ENCODE assay signal across 7 mouse cellular contexts in the genomic region with DNA sequence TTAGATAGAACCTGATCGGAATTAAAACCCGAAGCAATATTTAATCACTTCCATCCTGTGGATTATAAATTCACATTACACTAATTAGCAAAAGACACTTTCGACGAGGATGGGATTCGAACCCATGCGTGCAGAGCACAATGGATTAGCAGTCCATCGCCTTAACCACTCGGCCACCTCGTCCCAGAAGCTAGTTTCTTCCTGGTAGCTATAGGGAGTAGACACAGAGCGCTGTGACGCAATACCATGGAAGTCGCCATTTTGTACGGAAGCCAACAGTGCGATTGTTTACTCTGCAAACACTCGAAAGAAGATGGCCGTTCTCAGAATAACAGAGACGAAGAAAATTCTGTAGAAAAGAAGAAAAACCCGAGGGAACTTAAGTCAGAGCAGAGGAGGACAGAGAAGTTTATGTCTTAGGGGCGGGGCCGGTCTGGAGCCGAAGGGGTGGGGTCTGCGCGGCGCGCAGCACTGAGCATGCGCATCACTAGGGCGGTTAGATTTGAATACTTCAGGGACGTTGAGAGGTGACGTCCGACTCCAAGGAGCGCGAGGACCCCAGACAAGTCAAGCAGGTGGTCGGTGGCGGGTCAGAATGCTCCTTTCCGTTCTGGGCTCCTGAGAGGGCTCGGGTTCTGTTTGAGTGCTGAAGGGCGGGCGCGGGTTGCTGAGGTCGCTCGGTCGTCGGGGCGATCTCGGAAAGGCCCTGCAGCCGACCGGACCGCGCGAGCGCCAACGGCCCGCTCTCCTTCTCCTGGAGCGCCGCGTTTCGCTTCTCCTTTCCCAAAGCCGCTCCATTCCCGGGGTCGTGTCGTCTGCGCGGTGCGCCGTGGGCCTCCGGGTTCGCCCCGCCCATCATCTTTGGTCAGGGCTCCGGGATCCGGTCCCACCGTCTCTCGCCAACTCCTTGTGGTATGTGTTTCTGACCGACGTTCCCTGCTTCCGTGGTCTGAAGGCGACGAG. TPM values are rescaled to one million over a fixed set of nuclear protein-coding genes. Genes with fewer than 3 reads are reported as not detected.
DNase-seq lines count a peak whose midpoint lies in the region; ATAC-seq and TF ChIP-seq lines count a peak whose summit lies in the region.

Gene Knl1 (plus strand): TSS at position 471 of the 963 bp plus-strand sequence.

- no peak for TF ChIP-seq CTCF in kidney, adult 2 months (conservative IDR thresholded peaks at IDR 0.05; ENCODE audit: insufficient read depth, insufficient read length, low read depth, low read length)
- TF ChIP-seq CTCF in spleen, adult 2 months (IDR thresholded peaks at IDR 0.05; ENCODE audit: extremely low read depth, insufficient read depth, insufficient read length, insufficient replicate concordance) = no peak

- no peaks in the 10 kb centered on the region for H3K9me3 ChIP-seq in embryonic facial prominence, embryonic 12.5 days
- no peaks in the 10 kb centered on the region for H3K9me3 ChIP-seq in limb, embryonic 12.5 days
- no peaks in the 10 kb centered on the region for H3K9me3 ChIP-seq in midbrain, embryonic 15.5 days

- H3K27me3 ChIP-seq in embryonic facial prominence, embryonic 12.5 days = no peaks in the 10 kb centered on the region
- no peaks in the 10 kb centered on the region for H3K27me3 ChIP-seq in kidney, adult 2 months (replicated peaks; ENCODE audit: control insufficient read depth, insufficient read depth, low read length)
- H3K27me3 ChIP-seq in limb, embryonic 12.5 days = no peaks in the 10 kb centered on the region
- no peaks in the 10 kb centered on the region for H3K27me3 ChIP-seq in midbrain, embryonic 15.5 days (replicated peaks)
- H3K27me3 ChIP-seq in spleen, adult 2 months (ENCODE audit: control insufficient read depth, insufficient read depth, low read length) = no peaks in the 10 kb centered on the region

- H3K4me3 ChIP-seq in embryonic facial prominence, embryonic 12.5 days = peak within 1 kb of the TSS; percentile 86
- peak within 1 kb of the TSS; percentile 90 for H3K4me3 ChIP-seq in kidney, adult 2 months (ENCODE audit: insufficient read depth, low read depth, low read length)
- peak within 1 kb of the TSS; percentile 74 for H3K4me3 ChIP-seq in limb, embryonic 12.5 days (replicated peaks)
- H3K4me3 ChIP-seq in midbrain, embryonic 15.5 days = peak within 1 kb of the TSS; percentile 90
- H3K4me3 ChIP-seq in spleen, adult 2 months (ENCODE audit: extremely low read depth, insufficient read depth, insufficient read length) = peak within 1 kb of the TSS; percentile 97

- peak within 1 kb of the TSS; percentile 53 for H3K4me2 ChIP-seq in embryonic facial prominence, embryonic 12.5 days (replicated peaks)
- peak within 1 kb of the TSS; percentile 58 for H3K4me2 ChIP-seq in limb, embryonic 12.5 days
- peak within 1 kb of the TSS; percentile 94 for H3K4me2 ChIP-seq in midbrain, embryonic 15.5 days

- TF ChIP-seq POLR2A in kidney, adult 2 months (IDR thresholded peaks at IDR 0.05; ENCODE audit: low read depth, low read length) = no peak
- no peak for TF ChIP-seq POLR2A in spleen, adult 2 months (IDR thresholded peaks at IDR 0.05; ENCODE audit: low read depth, low read length)

- H3K36me3 ChIP-seq in embryonic facial prominence, embryonic 12.5 days = no peaks in the 10 kb centered on the region
- no peaks in the 10 kb centered on the region for H3K36me3 ChIP-seq in kidney, adult 2 months (ENCODE audit: control insufficient read depth, insufficient read depth, low read length)
- H3K36me3 ChIP-seq in limb, embryonic 12.5 days = peaks cover 6% of the 10 kb centered on the region; the same call in 1 of the 2 replicates
- H3K36me3 ChIP-seq in midbrain, embryonic 15.5 days (replicated peaks) = no peaks in the 10 kb centered on the region
- H3K36me3 ChIP-seq in spleen, adult 2 months (ENCODE audit: control insufficient read depth, insufficient read depth, low read length) = no peaks in the 10 kb centered on the region

- H3K27ac ChIP-seq in embryonic facial prominence, embryonic 12.5 days = peak within 1 kb of the TSS; percentile 91
- H3K27ac ChIP-seq in kidney, adult 2 months (ENCODE audit: insufficient read depth, low read depth, low read length) = peak within 1 kb of the TSS; percentile 92; the same call in 1 of the 2 replicates
- peak within 1 kb of the TSS; percentile 94 for H3K27ac ChIP-seq in limb, embryonic 12.5 days
- H3K27ac ChIP-seq in midbrain, embryonic 15.5 days = peak within 1 kb of the TSS; percentile 81
- peak within 1 kb of the TSS; percentile 90; the same call in 1 of the 2 replicates for H3K27ac ChIP-seq in spleen, adult 2 months (ENCODE audit: insufficient read depth, low read length)

- WGBS in embryonic facial prominence, embryonic 12.5 days = under 1% methylated on average over 77 of the region's 77 CpGs
- under 1% methylated on average over 77 of the region's 77 CpGs for WGBS in kidney, adult 2 months
- WGBS in limb, embryonic 12.5 days = under 1% methylated on average over 77 of the region's 77 CpGs
- under 1% methylated on average over 77 of the region's 77 CpGs for WGBS in midbrain, embryonic 15.5 days
- WGBS in spleen, adult 2 months = under 1% methylated on average over 77 of the region's 77 CpGs

- H3K9ac ChIP-seq in embryonic facial prominence, embryonic 12.5 days = peak within 1 kb of the TSS; percentile 70
- peak within 1 kb of the TSS; percentile 67 for H3K9ac ChIP-seq in limb, embryonic 12.5 days (replicated peaks)
- peak within 1 kb of the TSS; percentile 48 for H3K9ac ChIP-seq in midbrain, embryonic 15.5 days

- ATAC-seq in embryonic facial prominence, embryonic 12.5 days (ENCODE audit: insufficient number of reproducible peaks, insufficient read depth, low FRiP score, low TSS enrichment) = peak; percentile 89
- peak; percentile 91 for ATAC-seq in limb, embryonic 12.5 days (ENCODE audit: insufficient number of reproducible peaks, insufficient read depth, low FRiP score, low TSS enrichment, low read depth)
- peak; percentile 97 for ATAC-seq in midbrain, embryonic 15.5 days (replicated peaks)

- H3K4me1 ChIP-seq in embryonic facial prominence, embryonic 12.5 days = peaks cover 8% of the 10 kb centered on the region; the same call in 1 of the 2 replicates
- H3K4me1 ChIP-seq in kidney, adult 2 months (ENCODE audit: control insufficient read depth, insufficient read depth, low read length) = no peaks in the 10 kb centered on the region
- peaks cover 11% of the 10 kb centered on the region; the same call in 1 of the 2 replicates for H3K4me1 ChIP-seq in limb, embryonic 12.5 days (replicated peaks)
- H3K4me1 ChIP-seq in midbrain, embryonic 15.5 days = peaks cover 6% of the 10 kb centered on the region; the same call in 1 of the 2 replicates
- H3K4me1 ChIP-seq in spleen, adult 2 months (ENCODE audit: control insufficient read depth, insufficient read depth, insufficient read length) = peaks cover 2% of the 10 kb centered on the region; the same call in 1 of the 2 replicates

- DNase-seq in adrenal gland, postnatal 25 days = peak; percentile 88
- peak; percentile 92 to 98 for DNase-seq in heart, adult 18-20 months
- peak; percentile 97 for DNase-seq in kidney, adult 2 months
- peak; percentile 85 to 95 for DNase-seq in spleen, adult 2 months (ENCODE audit: low read depth in 1 of 2, low spot score in 2 of 2)

RNA-seq across cellular contexts. Expression of gene Knl1, which starts in this region (rescaled TPM):
- total RNA-seq in adrenal gland, postnatal 25 days (2021) = 3.8 TPM in 2 replicates
- polyA plus RNA-seq in embryonic facial prominence, embryonic 12.5 days (2016; fragmentation: Nextera tagmentation; extraction: Ambion mirVana) = 54.3 and 55.0 TPM in 2 replicates
- total RNA-seq in heart, adult 18-20 months (2021) = under 1 TPM; 0.30 to 0.80 TPM
- polyA plus RNA-seq in kidney, adult 2 months (2012; rRNA removed) = 0.03 and 0.05 TPM in 2 replicates
- 61.7 and 63.8 TPM in 2 replicates for polyA plus RNA-seq in limb, embryonic 12.5 days (2016; fragmentation: Nextera tagmentation; extraction: Ambion mirVana)
- polyA plus RNA-seq in midbrain, embryonic 15.5 days (2015; fragmentation: Nextera tagmentation; extraction: Ambion mirVana) = 5.9 and 7.2 TPM in 2 replicates
- polyA plus RNA-seq in spleen, adult 2 months (2012; rRNA removed) = 0.35 and 0.42 TPM in 2 replicates

Comparison
In these comparisons a context has a peak if more than half of its experiments do, and no peak if none do; other contexts are left out.
1. Peak in every context shown above with its lines: DNase-seq, ATAC-seq, H3K4me3 ChIP-seq and H3K27ac ChIP-seq.
2. Peak in DNase-seq in heart, adult 18-20 months; RNA of the gene not detected or under 1 TPM.
3. Peak in DNase-seq, H3K4me3 ChIP-seq and H3K27ac ChIP-seq in kidney, adult 2 months; RNA of the gene not detected or under 1 TPM.
4. Peak in DNase-seq, H3K4me3 ChIP-seq and H3K27ac ChIP-seq in spleen, adult 2 months; RNA of the gene not detected or under 1 TPM.